Mouse (Mus musculus): ENCODE data around the gene Il27. TPM values are rescaled to one million over a fixed set of nuclear protein-coding genes. Genes with fewer than 3 reads are reported as not detected.

The Il27 gene
- polyA plus RNA-seq, 1 experiment from 2014 or later, result not detected

DNA sequence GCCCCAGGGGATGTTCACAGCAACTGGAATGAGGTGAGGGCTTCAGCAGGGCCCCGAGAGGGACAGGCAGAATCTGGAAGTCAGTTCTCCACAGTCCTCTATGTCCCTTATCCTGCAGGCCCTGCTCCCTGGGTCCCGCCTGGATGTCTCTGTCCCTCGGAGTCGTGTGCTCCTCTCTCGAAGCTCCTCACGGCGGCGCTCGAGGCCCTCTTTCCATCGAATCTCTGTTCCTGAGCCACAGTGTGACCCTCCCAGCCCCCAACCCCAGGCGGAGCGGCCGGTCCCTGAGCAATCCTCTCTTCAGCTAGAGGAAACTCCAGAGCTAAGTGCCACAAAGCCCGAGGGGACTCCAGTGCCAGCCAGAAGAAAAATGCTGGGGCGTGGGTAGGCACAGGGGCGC lies 7.0 kb downstream of the Il27 start:
- 11% methylated on average over 16 of the region's 16 CpGs for WGBS
- Histone ChIP-seq H3K4me2 (ENCODE audit: low read depth, low read length) (peak overlapping the region; percentile 30; the same call in 1 of the 2 replicates), H3K4me3 (ENCODE audit: low read length) (no peak overlapping the region; the same call in 1 of the 2 replicates), H3K9me3 (replicated peaks; ENCODE audit: control insufficient read depth, low read length) (no peaks in the 10 kb centered on the region), H3K27ac (ENCODE audit: low read length) (no peak overlapping the region), H3K36me3 (ENCODE audit: control insufficient read depth, insufficient read depth) (no peaks in the 10 kb centered on the region), H3K4me1 (ENCODE audit: control insufficient read depth, insufficient read depth, low read length) (no peaks in the 10 kb centered on the region), H3K9ac (ENCODE audit: low read length) (peak overlapping the region; percentile 48; the same call in 1 of the 2 replicates), H3K27me3 (ENCODE audit: control insufficient read depth, insufficient read depth, low read length) (peaks cover 6% of the 10 kb centered on the region; the same call in 1 of the 2 replicates)
- no peak for ATAC-seq (replicated peaks; ENCODE audit: extremely low read depth, insufficient read depth, low FRiP score)

DNA sequence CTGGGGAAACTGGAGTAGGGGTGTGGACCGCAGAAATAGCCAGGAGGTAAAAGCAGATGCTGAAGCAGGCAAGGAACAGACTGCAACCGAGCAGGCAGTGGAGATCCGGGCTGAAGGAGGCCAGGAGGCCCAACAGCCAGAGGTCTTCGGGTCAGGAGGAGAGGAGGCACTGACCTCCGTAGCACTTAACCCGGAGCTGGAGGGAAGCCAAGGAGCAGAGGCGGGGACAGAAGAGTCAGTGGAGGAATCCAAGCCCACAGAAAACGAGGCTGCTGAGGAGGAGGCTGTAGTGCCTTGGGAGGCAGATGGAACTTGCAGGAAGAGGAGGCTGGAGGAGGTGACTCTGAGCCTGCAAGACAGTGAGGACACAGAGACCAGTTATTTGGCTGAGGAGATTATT lies 7.9 kb downstream of the Il27 start:
- Histone ChIP-seq H3K27me3 (ENCODE audit: control insufficient read depth, insufficient read depth, low read length) (peaks cover 3% of the 10 kb centered on the region; the same call in 1 of the 2 replicates), H3K9me3 (replicated peaks; ENCODE audit: control insufficient read depth, low read length) (no peaks in the 10 kb centered on the region), H3K9ac (ENCODE audit: low read length) (no peak overlapping the region), H3K27ac (ENCODE audit: low read length) (no peak overlapping the region), H3K4me3 (ENCODE audit: low read length) (no peak overlapping the region), H3K36me3 (ENCODE audit: control insufficient read depth, insufficient read depth) (no peaks in the 10 kb centered on the region), H3K4me1 (ENCODE audit: control insufficient read depth, insufficient read depth, low read length) (0 out of 2 replicates have a peak, but pooled peaks cover 2% of the 10 kb centered on the region), H3K4me2 (ENCODE audit: low read depth, low read length) (no peak overlapping the region)
- WGBS, result 42% methylated on average over 8 of the region's 8 CpGs
- ATAC-seq (replicated peaks; ENCODE audit: extremely low read depth, insufficient read depth, low FRiP score), result no peak

DNA sequence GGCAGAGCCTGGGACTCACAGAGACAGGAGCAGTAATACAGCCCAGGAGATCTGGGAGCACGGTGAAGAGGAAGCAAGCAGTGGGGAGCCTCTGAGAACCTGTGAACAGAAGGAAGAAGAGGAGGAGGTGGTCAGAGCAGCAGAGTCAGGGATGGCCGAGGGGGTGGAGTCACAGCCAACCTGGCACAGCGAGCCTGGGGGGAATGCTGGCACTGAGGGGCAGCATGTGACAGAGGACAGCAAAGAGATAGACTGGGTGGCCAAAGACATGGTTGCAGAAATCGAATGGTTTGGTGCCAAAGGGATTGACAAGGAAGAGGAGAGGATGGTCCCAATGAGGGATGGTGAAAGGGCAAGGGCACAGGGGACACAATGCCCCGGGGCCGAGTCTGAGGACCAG lies 9.0 kb downstream of the Il27 start, which contains the start of gene Cln3:
Gene Cln3, minus strand, starts transcription at position 101 of the 400 bp plus-strand sequence.
- ATAC-seq (replicated peaks; ENCODE audit: extremely low read depth, insufficient read depth, low FRiP score), result no peak
- H3K4me3 ChIP-seq (ENCODE audit: low read length), result no peak within 1 kb of the TSS
- no peaks in the 10 kb centered on the region for H3K9me3 ChIP-seq (replicated peaks; ENCODE audit: control insufficient read depth, low read length)
- no peak within 1 kb of the TSS for H3K9ac ChIP-seq (ENCODE audit: low read length)
- no peaks in the 10 kb centered on the region for H3K36me3 ChIP-seq (ENCODE audit: control insufficient read depth, insufficient read depth)
- 0 out of 2 replicates have a peak, but pooled peaks cover 3% of the 10 kb centered on the region for H3K4me1 ChIP-seq (ENCODE audit: control insufficient read depth, insufficient read depth, low read length)
- peaks cover 3% of the 10 kb centered on the region; the same call in 1 of the 2 replicates for H3K27me3 ChIP-seq (ENCODE audit: control insufficient read depth, insufficient read depth, low read length)
- 67% methylated on average over 6 of the region's 6 CpGs for WGBS
- H3K27ac ChIP-seq (ENCODE audit: low read length), result no peak within 1 kb of the TSS
- H3K4me2 ChIP-seq (ENCODE audit: low read depth, low read length), result no peak within 1 kb of the TSS

DNA sequence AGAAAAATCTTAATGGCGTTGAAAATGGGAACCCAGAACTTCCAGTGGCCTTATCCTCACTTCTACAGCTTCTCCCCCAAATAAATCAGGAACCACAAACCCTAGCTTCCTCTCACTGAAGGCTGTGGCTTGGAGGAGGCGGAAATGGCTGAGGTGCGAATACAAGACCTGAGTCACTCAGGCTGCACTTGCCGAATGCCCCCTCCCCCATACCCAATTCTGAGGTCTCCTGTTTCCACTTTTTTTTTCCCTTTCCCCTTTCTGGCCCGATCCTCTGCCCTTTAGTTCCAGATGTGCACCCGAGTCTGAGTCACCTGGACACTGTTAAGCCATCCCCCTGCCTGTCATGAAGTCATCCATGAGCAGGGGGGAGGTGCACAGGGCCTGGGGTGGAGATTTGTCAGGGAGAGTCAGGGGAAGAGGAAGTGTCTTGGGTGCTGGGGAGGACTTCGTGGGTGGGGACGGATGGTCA lies 10.2 kb downstream of the Il27 start, which contains the start of gene Apobr:
Gene Apobr, plus strand, starts transcription at position 437 of the 472 bp plus-strand sequence.
- peak within 1 kb of the TSS; percentile 54 for H3K4me3 ChIP-seq (ENCODE audit: low read length)
- no peaks in the 10 kb centered on the region for H3K36me3 ChIP-seq (ENCODE audit: control insufficient read depth, insufficient read depth)
- H3K4me2 ChIP-seq (ENCODE audit: low read depth, low read length), result peak within 1 kb of the TSS; percentile 93
- no peak within 1 kb of the TSS; the same call in 1 of the 2 replicates for H3K27ac ChIP-seq (ENCODE audit: low read length)
- ATAC-seq (replicated peaks; ENCODE audit: extremely low read depth, insufficient read depth, low FRiP score), result no peak
- WGBS, result 67% methylated on average over 8 of the region's 8 CpGs
- no peaks in the 10 kb centered on the region for H3K9me3 ChIP-seq (replicated peaks; ENCODE audit: control insufficient read depth, low read length)
- 0 out of 2 replicates have a peak, but pooled peaks cover 3% of the 10 kb centered on the region for H3K4me1 ChIP-seq (ENCODE audit: control insufficient read depth, insufficient read depth, low read length)
- no peak within 1 kb of the TSS for H3K9ac ChIP-seq (ENCODE audit: low read length)
- H3K27me3 ChIP-seq (ENCODE audit: control insufficient read depth, insufficient read depth, low read length), result peaks cover 3% of the 10 kb centered on the region; the same call in 1 of the 2 replicates

DNA sequence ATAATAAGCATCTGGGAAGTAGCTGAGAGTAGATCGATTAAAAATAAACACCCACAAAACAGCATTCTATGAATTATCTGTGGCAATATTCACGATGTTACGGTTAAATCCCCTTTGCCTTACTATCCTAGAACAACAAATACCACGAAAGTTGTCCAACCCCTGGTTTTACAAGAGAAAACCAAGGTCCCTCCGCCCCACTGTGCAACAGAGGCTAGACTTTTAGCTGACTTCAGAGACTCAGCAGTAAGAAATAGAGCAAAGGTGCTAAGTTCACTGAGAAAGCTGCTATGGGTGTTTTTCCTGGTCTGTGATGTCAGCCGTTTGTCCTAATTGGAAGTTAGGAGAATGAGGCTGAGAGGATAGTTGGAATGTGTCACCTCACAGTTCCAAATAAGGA lies 11.0 kb downstream of the Il27 start:
- Histone ChIP-seq H3K4me3 (ENCODE audit: low read length) (peak overlapping the region; percentile 54), H3K4me1 (ENCODE audit: control insufficient read depth, insufficient read depth, low read length) (0 out of 2 replicates have a peak, but pooled peaks cover 3% of the 10 kb centered on the region), H3K27ac (ENCODE audit: low read length) (peak overlapping the region; percentile 52), H3K9me3 (replicated peaks; ENCODE audit: control insufficient read depth, low read length) (no peaks in the 10 kb centered on the region), H3K9ac (ENCODE audit: low read length) (peak overlapping the region; percentile 77; the same call in 1 of the 2 replicates), H3K27me3 (ENCODE audit: control insufficient read depth, insufficient read depth, low read length) (peaks cover 3% of the 10 kb centered on the region; the same call in 1 of the 2 replicates), H3K36me3 (ENCODE audit: control insufficient read depth, insufficient read depth) (no peaks in the 10 kb centered on the region), H3K4me2 (ENCODE audit: low read depth, low read length) (peak overlapping the region; percentile 93)
- ATAC-seq (replicated peaks; ENCODE audit: extremely low read depth, insufficient read depth, low FRiP score), result no peak
- WGBS, result 54% methylated on average over 6 of the region's 6 CpGs

DNA sequence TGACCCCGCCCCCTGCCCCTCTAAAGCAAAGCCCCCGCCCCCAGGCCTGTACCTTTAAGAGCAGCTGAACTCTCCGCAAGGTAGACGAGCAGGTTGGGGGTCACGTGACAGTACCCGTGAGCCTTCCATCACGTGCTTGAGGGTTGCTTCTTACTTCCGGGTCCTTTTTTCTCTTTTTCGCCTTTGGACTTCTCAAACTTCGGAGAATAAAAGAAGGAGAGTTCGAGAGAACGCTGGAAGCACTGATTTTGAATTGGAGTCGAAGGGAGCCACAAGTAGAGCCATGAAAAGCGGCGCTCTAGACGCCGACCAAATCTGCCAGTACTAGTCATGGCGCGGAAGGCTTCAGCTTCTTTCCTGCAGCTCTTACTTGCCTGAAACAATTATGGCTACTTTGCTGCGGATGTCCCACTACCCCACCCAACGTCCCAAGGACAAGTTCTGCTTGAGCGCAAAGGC lies 11.5 kb downstream of the Il27 start:
- H3K4me2 ChIP-seq (ENCODE audit: low read depth, low read length), result peak overlapping the region; percentile 93
- H3K27ac ChIP-seq (ENCODE audit: low read length), result peak overlapping the region; percentile 52
- 0 out of 2 replicates have a peak, but pooled peaks cover 2% of the 10 kb centered on the region for H3K36me3 ChIP-seq (ENCODE audit: control insufficient read depth, insufficient read depth)
- WGBS, result under 1% methylated on average over 22 of the region's 22 CpGs
- H3K4me3 ChIP-seq (ENCODE audit: low read length), result peak overlapping the region; percentile 54
- H3K27me3 ChIP-seq (ENCODE audit: control insufficient read depth, insufficient read depth, low read length), result peaks cover 3% of the 10 kb centered on the region; the same call in 1 of the 2 replicates
- H3K4me1 ChIP-seq (ENCODE audit: control insufficient read depth, insufficient read depth, low read length), result 0 out of 2 replicates have a peak, but pooled peaks cover 3% of the 10 kb centered on the region
- no peaks in the 10 kb centered on the region for H3K9me3 ChIP-seq (replicated peaks; ENCODE audit: control insufficient read depth, low read length)
- peak overlapping the region; percentile 77 for H3K9ac ChIP-seq (ENCODE audit: low read length)
- peak; percentile 80 for ATAC-seq (replicated peaks; ENCODE audit: extremely low read depth, insufficient read depth, low FRiP score)

DNA sequence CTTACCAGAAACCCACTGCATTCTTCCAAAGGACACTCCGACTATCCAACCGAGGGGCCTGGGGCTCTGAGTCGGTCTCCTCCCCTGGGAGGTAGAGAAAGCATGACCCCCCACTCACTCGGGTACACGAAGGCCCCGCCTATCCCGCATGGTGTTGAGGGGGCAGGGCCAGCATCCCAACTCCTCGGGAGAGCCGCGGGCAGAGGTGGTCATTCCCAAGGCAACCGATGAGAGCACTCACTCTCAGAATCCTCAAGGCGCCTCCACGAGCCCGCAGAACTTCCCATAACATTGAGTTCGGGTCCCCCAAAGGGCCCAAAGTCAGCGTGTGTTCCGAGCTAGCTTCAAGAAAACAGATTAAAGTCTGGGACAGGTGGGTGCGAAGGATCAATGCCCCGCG lies 12.0 kb downstream of the Il27 start:
- no peak overlapping the region for H3K27ac ChIP-seq (ENCODE audit: low read length)
- H3K4me2 ChIP-seq (ENCODE audit: low read depth, low read length), result peak overlapping the region; percentile 93
- no peaks in the 10 kb centered on the region for H3K9me3 ChIP-seq (replicated peaks; ENCODE audit: control insufficient read depth, low read length)
- peak overlapping the region; percentile 77 for H3K9ac ChIP-seq (ENCODE audit: low read length)
- ATAC-seq (replicated peaks; ENCODE audit: extremely low read depth, insufficient read depth, low FRiP score), result peak; percentile 39
- peaks cover 3% of the 10 kb centered on the region; the same call in 1 of the 2 replicates for H3K27me3 ChIP-seq (ENCODE audit: control insufficient read depth, insufficient read depth, low read length)
- 0 out of 2 replicates have a peak, but pooled peaks cover 3% of the 10 kb centered on the region for H3K36me3 ChIP-seq (ENCODE audit: control insufficient read depth, insufficient read depth)
- H3K4me1 ChIP-seq (ENCODE audit: control insufficient read depth, insufficient read depth, low read length), result 0 out of 2 replicates have a peak, but pooled peaks cover 3% of the 10 kb centered on the region
- WGBS, result 2% methylated on average over 20 of the region's 20 CpGs
- peak overlapping the region; percentile 54 for H3K4me3 ChIP-seq (ENCODE audit: low read length)

DNA sequence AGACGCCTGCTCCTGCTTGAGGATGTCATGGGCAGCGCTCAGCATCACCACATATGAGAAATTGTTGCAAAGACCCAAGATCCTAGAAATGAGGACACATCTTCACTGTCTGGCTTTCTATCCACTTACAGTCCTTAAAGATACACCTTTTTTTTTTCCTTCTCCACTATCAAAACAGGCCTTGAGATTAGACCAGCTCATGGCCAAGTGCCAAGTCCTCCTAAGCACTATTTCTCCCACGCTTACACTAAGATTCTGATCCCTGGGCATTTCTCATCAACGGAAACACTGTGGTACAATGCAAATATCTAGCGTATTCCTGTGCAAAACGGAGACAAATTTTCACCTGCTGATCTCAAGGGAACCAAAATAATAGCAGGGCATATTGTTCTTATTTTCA lies 13.1 kb downstream of the Il27 start:
- Histone ChIP-seq H3K27me3 (ENCODE audit: control insufficient read depth, insufficient read depth, low read length) (peaks cover 3% of the 10 kb centered on the region; the same call in 1 of the 2 replicates), H3K4me1 (ENCODE audit: control insufficient read depth, insufficient read depth, low read length) (0 out of 2 replicates have a peak, but pooled peaks cover 3% of the 10 kb centered on the region), H3K36me3 (ENCODE audit: control insufficient read depth, insufficient read depth) (peaks cover 10% of the 10 kb centered on the region), H3K27ac (ENCODE audit: low read length) (no peak overlapping the region), H3K9me3 (replicated peaks; ENCODE audit: control insufficient read depth, low read length) (no peaks in the 10 kb centered on the region), H3K4me2 (ENCODE audit: low read depth, low read length) (no peak overlapping the region), H3K4me3 (ENCODE audit: low read length) (no peak overlapping the region), H3K9ac (ENCODE audit: low read length) (no peak overlapping the region)
- whole genome bisulfite sequencing, result 71% methylated on average over 6 of the region's 6 CpGs
- ATAC-seq (replicated peaks; ENCODE audit: extremely low read depth, insufficient read depth, low FRiP score), result no peak

DNA sequence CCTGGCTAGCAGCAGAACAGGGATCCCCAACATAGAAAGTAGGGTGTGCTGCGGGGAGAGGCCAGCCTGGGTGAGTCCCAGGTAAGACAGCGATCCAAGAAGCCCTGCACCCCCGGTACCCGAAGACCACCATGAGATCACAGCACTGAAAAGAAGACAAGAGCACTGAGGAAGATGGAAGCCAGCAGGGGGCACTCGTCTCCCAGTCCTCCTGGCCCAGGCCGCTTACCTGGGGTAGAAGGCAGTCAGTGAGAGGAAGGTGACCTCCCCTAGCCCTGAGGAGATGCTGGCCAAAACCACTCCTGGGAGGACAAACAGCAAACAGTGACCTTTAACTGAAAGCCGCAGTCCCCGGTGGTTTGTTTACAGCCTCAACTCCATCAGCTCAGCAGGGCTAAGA lies 15.6 kb downstream of the Il27 start:
- H3K36me3 ChIP-seq (ENCODE audit: control insufficient read depth, insufficient read depth), result peaks cover 10% of the 10 kb centered on the region
- WGBS, result 50% methylated on average over 8 of the region's 8 CpGs

More for the DNA sequence above, 15.6 kb downstream of the Il27 start:
- Histone ChIP-seq H3K4me3 (ENCODE audit: low read length) (no peak overlapping the region), H3K9me3 (replicated peaks; ENCODE audit: control insufficient read depth, low read length) (no peaks in the 10 kb centered on the region), H3K27me3 (ENCODE audit: control insufficient read depth, insufficient read depth, low read length) (no peaks in the 10 kb centered on the region), H3K9ac (ENCODE audit: low read length) (no peak overlapping the region), H3K4me2 (ENCODE audit: low read depth, low read length) (no peak overlapping the region), H3K4me1 (ENCODE audit: control insufficient read depth, insufficient read depth, low read length) (0 out of 2 replicates have a peak, but pooled peaks cover 3% of the 10 kb centered on the region), H3K27ac (ENCODE audit: low read length) (no peak overlapping the region)
- no peak for ATAC-seq (replicated peaks; ENCODE audit: extremely low read depth, insufficient read depth, low FRiP score)

Measured in heart, embryonic 16.5 days (tissue).